Mouse (Mus musculus): Measurements from ENCODE around the gene Togaram1.

The Togaram1 gene

DNA sequence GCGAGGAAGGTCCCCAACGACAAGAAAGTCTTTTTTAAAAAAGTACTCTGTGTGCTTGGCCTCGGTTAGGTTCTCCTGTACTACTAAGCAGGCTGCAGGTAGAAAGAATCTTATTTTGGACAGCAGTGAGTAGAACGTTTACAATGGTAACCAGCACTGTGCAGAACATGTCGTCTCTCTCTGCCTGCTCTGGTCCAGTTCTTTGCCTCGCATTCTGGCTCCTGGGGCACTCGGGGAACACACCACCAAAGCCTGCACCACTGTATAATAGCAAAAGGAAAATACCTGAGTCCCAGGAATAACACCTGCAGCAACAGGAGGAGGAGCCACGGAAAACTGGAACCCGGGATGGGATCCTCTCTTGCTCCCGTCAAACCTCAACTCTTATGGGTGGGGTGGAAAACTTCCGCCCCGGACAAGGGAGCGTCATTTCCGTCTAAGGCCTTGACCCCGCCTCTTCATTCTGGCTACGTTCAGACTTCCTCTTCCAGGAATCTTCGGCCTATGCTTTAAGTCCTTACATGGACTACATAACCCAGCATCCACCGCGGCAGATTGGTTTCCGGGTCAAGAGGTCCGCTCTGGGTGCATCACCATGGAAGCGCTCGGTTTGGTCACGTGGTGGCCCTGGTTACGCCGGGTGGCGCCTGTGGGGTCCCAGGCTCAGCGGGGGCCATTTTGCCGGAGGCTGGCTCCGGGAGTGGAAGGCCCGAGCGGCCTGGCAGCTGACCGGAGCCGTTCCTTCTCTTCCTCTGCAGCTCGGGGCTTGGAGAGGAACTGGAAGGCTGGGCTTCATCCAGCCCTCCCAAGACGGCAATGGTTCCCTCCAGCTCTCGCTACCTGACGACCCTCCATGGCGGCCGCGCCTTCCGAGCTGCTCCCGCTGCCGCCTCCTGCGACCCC, at the start of gene Togaram1, which contains the start of gene Klhl28:
Gene Togaram1, plus strand, starts transcription at position 681 of the 903 bp plus-strand sequence.
Gene Klhl28, minus strand, starts transcription at position 411 of the 903 bp plus-strand sequence.
- in situ Hi-C loops (cut with MboI; ENCODE audit: unreplicated experiment in 2 of 2), result loop anchor here (5.0 to 10.0 kb wide), 3 partner anchors 107 to 202 kb away; partner anchors contain the start of genes Fkbp3 (in 2 of the 2) and Fancm (in 1 of the 2)

DNA sequence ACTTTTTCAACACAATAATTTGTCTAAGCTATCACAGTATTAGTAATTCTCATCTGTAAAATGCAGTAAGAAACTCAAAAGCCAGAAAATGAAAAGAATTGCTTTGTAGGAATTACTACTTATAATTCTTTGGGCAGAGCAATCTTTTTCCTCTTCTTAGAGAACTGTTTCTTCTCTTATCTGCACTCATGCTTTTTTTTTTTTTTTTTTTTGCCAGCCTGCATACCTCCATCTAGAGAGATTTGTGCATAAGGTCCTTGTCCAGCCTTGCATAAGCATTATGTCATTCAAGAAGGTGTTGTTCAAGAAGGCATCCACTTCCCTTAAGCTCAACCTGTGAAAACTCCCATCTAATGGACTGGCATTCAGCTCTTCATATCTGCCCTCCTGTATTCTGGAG, 48.9 kb upstream of the Togaram1 start:
- in situ Hi-C loops (cut with MboI; ENCODE audit: unreplicated experiment in 2 of 2), result no loop called here

DNA sequence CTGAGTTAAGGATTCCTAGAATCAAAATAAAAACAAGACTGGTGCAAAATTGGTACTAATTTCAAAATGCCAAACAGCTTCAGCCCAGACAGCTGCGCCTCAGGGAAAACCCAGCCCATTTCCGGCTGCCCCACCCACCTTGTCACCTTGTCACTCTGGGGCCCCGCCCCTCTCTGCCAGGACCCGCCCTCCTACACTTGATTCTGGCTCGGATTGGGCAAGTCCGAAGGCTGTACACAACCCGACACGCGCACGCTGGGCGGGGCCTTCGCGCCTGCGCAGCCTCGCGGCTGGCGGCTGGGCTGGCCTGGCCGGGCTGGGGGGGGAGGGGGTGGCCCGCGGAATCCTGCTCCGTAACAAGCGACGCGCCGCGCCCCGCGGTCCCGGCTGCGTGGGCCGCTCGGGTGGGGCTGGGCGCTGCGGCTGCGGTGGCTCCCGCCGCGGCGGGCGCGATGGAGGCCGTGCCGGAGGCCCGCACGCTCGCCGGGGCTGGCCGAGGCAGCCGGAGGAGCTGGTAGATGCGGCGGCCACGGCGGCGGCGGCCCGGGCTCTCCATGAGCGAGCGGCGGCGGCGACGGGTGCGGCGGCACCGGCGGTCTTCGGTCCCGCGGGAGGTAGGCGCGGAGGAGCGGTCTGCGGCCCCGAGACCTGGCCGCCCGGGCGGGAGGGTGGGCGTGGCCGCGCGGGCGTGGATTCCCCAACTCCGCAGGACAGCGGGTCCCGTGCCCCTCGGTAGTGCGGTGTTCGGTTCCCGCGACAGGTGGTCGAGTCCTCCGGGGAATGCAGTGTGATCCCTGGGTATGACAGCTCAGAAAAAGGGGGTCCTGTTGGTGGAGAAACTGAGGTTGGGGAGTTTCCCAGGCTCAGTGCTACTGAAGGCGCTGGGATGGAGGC, 47.8 kb upstream of the Togaram1 start, which contains the start of gene Gm527:
Gene Gm527, plus strand, starts transcription at position 329 of the 894 bp plus-strand sequence.
- in situ Hi-C loops (cut with MboI; ENCODE audit: unreplicated experiment in 2 of 2), result no loop called here

DNA sequence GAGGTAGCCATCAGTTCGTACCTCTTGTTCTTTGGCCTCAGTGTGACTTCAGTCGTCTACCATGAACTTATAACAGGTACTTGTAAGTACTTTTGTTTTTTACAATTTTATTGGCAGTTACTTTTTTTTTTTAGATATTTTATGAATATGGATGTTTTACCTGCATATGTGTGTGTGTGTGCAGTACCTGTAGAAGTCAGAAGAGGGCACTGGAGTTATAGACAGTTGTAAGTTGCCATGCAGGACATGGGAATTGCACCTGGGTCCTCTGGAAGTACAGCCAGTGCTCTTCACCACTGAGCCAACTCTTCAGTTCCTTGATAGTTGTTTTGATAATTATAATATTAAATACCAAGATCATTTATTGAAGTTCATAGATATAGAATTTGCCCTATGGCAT, 28.1 kb upstream of the Togaram1 start:
- in situ Hi-C loops (cut with MboI; ENCODE audit: unreplicated experiment in 2 of 2), result no loop called here

DNA sequence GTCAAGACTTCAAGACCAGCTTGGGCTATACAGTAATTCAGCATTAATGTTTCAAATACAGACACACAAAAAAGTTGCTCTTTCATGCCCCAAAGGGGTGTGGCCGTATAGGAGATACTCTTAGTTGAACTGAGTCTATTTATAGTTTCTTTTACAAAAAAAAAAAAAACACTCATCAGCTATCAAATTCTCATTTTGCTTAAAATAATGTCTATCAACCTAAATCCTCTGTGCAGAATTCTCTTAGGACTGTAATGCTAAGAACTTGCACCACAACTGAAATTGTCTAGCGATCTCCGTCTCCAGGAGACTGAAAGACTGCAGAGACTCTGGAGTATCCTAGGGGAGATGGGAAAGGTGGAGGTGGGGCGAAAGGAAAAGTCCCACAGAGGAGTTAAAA, 1.0 kb upstream of the Togaram1 start:
- in situ Hi-C loops (cut with MboI; ENCODE audit: unreplicated experiment in 2 of 2), result loop anchor here in 1 of 2 experiments (10.0 kb wide), 1 partner anchor 110 kb away; the partner anchor contains the start of genes Fancm and Fkbp3

DNA sequence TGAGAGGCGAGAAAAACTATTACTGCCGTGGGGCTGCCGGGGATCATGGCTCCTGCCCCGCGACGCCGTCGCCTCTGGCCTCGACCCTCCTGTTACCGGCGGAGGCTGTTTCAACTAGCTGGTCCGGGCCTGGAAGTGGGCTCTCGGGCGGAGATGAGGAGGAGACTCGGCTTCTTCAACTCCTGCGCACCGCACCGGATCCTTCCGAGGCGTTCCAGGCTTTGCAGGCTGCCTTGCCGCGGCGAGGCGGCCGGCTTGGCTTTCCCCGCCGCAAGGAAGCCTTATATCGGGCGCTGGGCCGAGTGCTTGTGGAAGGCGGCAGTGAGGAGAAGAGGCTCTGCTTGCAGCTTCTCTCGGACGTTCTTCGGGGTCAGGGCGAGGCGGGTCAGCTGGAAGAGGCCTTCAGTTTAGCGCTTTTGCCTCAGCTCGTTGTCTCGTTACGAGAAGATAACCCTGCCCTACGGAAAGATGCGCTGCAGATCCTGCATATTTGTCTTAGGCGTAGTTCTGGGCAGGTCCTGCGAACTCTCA, 562 bp downstream of the Togaram1 start:
- in situ Hi-C loops (cut with MboI; ENCODE audit: unreplicated experiment in 2 of 2), result loop anchor here (5.0 to 10.0 kb wide), 3 partner anchors 106 to 201 kb away; partner anchors contain the start of genes Fkbp3 (in 2 of the 2) and Fancm (in 1 of the 2)

DNA sequence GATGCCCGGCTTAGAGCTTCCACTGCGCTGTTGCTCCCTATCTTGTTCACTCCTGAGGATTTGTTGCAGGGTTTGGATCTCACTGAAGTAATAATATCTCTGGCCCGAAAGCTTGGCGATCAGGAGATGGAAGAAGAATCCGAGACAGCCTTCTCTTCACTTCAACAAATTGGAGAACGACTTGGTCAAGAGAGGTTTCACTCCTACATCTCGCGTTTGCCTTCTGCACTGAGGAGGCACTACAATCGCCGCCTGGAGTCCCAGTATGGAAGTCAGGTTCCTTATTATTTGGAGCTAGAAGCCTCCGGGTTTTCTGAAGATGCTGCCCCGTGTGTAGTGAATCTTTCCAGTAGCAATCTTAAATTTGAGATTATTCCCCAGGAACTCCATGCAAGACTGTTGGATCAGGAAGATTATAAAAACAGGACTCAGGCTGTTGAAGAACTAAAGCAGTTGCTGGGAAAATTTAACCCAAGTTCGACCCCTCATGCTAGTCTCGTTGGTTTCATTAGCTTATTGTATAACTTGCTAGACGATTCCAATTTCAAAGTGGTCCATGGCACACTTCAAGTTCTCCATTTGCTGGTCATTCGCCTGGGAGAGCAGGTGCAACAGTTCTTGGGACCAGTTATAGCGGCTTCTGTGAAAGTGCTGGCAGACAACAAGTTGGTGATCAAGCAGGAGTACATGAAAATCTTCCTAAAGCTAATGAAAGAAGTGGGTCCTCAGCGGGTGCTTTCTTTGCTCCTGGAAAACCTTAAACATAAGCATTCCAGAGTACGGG, 1.2 kb downstream of the Togaram1 start:
- in situ Hi-C loops (cut with MboI; ENCODE audit: unreplicated experiment in 2 of 2), result loop anchor here (5.0 to 10.0 kb wide), 3 partner anchors 105 to 200 kb away; partner anchors contain the start of genes Fkbp3 (in 2 of the 2) and Fancm (in 1 of the 2)

DNA sequence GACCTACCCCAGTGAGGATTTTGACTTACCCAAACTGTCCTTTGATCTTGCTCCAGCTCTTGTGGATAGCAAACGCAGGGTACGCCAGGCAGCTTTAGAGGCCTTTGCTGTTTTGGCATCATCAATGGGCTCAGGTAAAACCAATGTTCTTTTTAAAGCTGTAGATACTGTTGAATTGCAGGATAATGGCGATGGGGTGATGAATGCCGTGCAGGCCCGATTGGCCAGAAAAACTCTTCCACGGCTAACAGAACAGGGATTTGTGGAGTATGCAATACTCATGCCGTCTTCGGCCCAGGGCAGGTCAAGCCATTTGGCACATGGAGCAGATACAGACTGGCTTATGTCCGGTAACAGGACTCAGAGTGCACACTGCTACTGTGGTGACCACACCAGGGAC, 1.9 kb downstream of the Togaram1 start:
- in situ Hi-C loops (cut with MboI; ENCODE audit: unreplicated experiment in 2 of 2), result loop anchor here (5.0 to 10.0 kb wide), 3 partner anchors 105 to 200 kb away; partner anchors contain the start of genes Fkbp3 (in 2 of the 2) and Fancm (in 1 of the 2)

DNA sequence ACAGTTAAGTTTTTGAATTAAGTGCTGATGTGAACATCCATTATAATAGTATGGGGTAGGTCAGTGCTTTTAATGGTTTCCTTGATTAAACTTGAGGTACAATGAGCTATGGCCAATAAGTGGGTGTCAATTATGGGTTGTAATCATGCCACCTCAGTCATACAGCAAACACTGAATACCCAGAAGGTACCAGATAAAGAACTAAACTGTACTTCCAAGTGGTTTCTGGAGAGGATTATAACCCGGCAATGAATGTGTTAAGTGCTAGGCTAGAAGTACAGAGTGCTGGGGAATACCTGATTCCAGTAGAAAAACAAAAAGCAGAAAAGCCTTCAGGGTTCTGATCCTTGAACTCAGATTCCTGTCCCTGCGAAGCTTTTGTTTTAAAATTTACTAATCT, 2.5 kb downstream of the Togaram1 start:
- in situ Hi-C loops (cut with MboI; ENCODE audit: unreplicated experiment in 2 of 2), result loop anchor here (5.0 to 10.0 kb wide), 3 partner anchors 104 to 199 kb away; partner anchors contain the start of genes Fkbp3 (in 2 of the 2) and Fancm (in 1 of the 2)

DNA sequence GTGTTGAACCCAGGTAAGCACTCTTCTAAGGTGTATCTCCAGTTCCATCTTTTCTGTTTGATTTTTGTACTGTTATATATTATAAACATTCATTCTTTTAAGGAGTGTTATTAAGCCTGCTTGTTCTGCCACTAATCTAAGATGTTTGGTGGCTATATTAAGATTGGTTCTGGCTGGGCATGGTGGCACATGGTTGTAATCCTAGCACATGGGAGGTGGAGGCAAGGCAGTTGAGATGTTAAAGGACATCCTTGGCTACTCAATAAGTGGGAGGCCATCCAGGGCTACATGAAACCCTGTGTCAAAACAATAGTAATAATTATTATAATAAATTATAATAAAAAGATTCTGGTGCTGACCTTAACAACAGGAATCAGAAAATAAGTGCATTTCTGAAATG, 5.8 kb downstream of the Togaram1 start:
- in situ Hi-C loops (cut with MboI; ENCODE audit: unreplicated experiment in 2 of 2), result no loop called here

DNA sequence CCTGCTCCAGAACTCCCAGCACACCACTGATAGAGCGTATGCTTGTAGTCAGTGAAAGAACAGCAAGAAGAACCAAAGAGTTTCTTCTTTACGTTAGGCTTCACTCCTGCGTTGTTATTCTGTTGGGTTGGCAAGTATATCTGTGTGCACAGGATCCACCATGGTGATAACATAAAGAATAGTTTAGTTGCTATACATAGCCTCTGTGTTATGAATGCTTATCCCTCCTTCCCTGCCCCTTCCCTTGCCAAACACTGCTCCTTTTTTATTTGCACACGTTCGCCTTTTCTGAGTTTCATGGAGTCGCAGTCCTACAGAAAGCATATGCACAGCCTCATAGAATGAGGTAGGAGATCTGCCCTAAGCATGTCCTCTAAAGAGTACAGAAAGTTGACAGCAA, 6.5 kb downstream of the Togaram1 start:
- in situ Hi-C loops (cut with MboI; ENCODE audit: unreplicated experiment in 2 of 2), result no loop called here

DNA sequence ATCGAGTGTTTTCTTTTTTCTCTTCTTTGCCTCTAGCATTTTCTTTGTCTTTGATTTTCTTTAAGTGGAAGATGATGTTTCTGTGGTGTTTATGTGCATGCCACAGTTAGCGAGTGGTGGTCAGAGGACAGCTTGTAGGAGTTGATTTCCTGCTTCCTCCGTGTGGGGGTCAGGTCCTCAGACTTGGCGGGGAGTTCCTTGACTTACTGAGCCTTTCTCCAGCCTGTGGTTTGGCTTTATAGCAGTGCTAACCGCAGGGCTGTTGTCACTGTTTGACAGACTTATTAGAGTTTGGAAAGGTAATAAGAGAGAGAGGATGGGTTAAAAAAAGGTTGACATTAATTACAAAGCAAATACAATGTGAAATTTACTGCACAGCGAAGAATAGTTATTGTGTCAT, 10.0 kb downstream of the Togaram1 start:
- in situ Hi-C loops (cut with MboI; ENCODE audit: unreplicated experiment in 2 of 2), result no loop called here

DNA sequence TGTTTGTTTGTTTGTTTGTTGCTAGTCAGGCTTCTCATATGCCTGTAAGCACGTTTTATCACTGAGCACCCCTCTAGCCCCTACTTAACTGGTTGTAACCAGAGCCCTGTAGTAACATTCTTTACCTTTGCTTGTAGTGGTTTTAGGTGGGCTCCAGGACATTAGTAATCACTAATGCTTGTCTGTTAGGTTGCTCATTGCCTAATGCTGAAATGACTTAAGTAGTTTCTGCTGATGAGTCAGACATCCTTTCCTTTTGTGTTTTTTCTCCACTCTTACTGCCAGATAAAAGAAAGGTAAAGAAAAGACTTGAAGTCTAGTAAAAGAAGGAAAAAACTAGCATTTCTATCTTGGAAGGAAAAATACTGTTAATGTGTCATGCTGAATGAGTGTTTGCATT, 10.6 kb downstream of the Togaram1 start:
- in situ Hi-C loops (cut with MboI; ENCODE audit: unreplicated experiment in 2 of 2), result no loop called here

DNA sequence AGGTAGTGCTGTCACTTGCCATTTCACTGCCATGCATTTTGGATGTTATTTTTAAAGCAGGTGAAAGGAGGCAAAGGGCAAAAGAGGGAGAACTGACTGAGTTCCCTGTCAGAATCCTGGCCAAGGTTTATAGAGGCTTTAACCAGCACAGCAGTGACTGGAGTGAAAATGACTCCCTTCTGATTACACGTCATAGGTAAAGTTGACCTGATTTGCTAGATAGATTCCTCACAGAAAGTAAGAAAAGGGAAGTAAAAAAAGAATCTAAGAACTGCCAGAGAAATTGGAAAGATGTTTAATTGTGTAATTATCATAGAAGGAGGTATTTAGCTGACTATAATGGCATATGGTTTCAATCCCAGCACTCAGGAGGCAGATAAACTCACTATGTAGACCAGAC, 11.9 kb downstream of the Togaram1 start:
- in situ Hi-C loops (cut with MboI; ENCODE audit: unreplicated experiment in 2 of 2), result no loop called here

DNA sequence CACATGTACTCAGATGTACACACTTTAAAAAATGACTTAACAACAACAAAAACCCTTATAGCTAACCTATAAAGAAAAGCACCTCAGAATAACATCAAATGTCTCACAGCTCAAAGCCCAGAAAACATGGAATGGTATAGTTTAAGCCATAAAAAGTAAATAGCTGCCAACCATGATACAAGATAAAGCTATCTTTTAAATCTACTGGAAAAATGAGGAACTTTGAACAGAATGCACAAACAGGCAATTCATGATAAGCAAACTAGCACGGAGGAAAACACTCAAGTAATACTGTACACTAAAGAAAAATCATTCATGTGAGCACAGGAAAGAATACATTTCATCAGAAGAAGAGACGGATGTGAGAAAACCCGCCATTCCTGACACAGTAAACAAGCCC, 42.1 kb downstream of the Togaram1 start:
- in situ Hi-C loops (cut with MboI; ENCODE audit: unreplicated experiment in 2 of 2), result no loop called here

DNA sequence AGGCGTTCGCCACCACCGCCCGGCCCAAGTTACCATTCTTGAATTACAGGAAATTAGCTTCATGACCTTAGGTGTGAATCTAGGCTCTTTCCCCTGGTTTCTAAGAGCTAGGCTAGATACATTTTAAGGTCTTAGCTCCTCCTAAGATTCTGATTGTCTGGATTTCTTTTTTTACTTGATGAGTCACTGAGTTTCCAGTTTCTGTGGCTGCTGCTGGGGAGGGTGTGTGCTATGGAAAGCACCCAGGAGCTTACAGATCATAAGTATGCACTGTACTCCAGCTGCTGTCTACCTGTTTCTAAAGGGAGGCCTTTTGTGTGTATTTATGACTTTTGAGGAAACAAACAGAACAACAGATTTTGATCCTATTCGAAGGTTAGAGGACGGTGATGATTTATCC, 57.2 kb downstream of the Togaram1 start:
- in situ Hi-C loops (cut with MboI; ENCODE audit: unreplicated experiment in 2 of 2), result no loop called here

DNA sequence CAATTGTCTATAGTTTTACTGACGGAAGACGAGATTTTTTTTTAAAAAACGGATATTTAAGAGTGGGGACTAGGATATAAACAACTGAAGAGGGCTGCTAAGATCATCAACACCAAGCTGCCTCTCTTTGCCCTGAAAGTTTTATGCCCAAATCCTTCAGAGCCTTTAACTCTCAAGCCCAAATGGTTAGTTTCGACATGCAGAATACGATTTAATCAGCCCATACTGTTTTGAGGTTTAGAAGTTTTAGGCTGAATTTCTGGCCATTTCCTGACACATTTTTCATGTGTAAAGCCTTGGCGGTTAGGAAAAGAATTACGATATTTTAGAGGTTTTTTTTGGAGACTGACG, 70.2 kb downstream of the Togaram1 start:
- in situ Hi-C loops (cut with MboI; ENCODE audit: unreplicated experiment in 2 of 2), result no loop called here

DNA sequence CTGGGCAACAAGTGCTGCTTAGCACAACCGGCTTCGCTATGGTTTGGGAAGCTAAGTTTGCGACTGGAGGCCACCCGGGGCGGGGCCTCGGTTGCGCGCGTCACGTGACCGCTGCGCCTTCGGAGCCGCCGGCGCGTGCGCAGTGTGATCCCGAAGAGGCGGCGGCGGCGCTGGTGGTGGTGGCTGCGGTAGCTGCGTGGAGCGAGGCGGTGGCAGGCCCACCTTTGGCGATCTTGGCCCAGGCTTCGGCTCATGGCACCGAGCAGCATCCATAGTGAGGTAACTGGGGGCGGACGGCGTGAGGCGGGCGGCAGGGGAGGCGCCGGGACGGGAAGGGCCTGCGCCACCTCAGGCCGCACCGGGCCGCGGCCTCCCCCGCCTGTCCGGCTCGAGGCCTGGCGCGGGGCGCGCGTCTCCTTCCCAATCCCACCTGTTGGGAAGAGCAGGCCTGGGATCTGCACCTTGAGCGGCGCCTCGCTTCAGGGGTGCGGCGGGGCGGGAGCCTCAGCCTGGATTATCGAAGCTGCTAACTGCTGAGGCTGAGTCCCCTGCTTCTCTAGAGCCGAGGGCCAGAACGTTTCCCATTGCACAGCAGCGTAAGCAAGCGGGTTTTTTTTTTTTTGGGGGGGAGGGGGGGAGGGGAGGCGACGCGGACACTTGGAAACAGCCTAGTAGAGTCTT, 70.7 kb downstream of the Togaram1 start, which contains the start of gene Prpf39:
Gene Prpf39, plus strand, starts transcription at position 144 of the 681 bp plus-strand sequence.
- in situ Hi-C loops (cut with MboI; ENCODE audit: unreplicated experiment in 2 of 2), result no loop called here

All from v-Abl transformed pro-B cells (cell line).